Mouse (Mus musculus): ENCODE data around the gene Nnat. TPM values are rescaled to one million over a fixed set of nuclear protein-coding genes. Genes with fewer than 3 reads are reported as not detected.

Gene Nnat
- polyA plus RNA-seq (2014; fragmentation: Nextera tagmentation; extraction: Ambion mirVana): 2,785 and 3,035 TPM in 2 replicates

- Histone ChIP-seq H3K27ac (ENCODE audit: low read depth, low read length) (peak within 1 kb of the TSS; percentile 84), H3K4me2 (ENCODE audit: low read depth, low read length, severe bottlenecking) (peak within 1 kb of the TSS; percentile 63), H3K4me1 (replicated peaks; ENCODE audit: control insufficient read depth, insufficient read depth, low read length) (peaks cover 5% of the 10 kb centered on the region; the same call in 1 of the 2 replicates), H3K4me3 (ENCODE audit: low read depth, low read length) (peak within 1 kb of the TSS; percentile 61), H3K9ac (ENCODE audit: low read length) (peak within 1 kb of the TSS; percentile 89), H3K36me3 (ENCODE audit: control insufficient read depth, insufficient read depth, low read length) (peaks cover 29% of the 10 kb centered on the region), H3K27me3 (ENCODE audit: control insufficient read depth, insufficient read depth, low read length) (no peaks in the 10 kb centered on the region), H3K9me3 (ENCODE audit: control insufficient read depth, low read length) (peaks cover 26% of the 10 kb centered on the region)
- WGBS: 58% methylated on average over 27 of the region's 27 CpGs
- DNase-seq (ENCODE audit: low spot score) (peak; percentile 94), ATAC-seq (replicated peaks; ENCODE audit: low FRiP score) (peak; percentile 74)
Observed at GRCm38 (mm10) chr2:157559858-157560257, at the start of gene Nnat. Gene Nnat, plus strand, starts transcription at chr2:157560078.

DNA sequence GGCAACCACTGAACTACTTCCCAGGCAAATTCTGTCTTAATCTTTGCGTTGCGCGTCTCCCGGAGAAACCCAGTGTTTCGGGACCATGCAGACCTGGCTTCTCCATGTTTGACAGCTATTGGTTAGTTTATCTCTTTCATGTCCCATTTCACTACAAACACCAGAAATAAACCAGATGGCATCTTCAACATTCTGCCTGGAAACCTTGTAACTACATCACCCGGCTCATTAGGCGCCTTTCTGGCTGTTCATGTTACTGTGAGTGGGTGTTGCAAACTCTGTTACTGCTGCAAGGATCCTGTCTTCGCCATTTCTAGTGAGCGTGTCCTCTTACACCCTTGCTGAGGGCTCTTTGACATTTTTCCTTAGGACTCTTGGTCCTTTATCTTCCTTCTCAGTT lies 47.0 kb upstream of the Nnat start:
- no peak overlapping the region for H3K27ac ChIP-seq (ENCODE audit: low read depth, low read length)
- DNase-seq (ENCODE audit: low spot score): no peak
- H3K4me2 ChIP-seq (ENCODE audit: low read depth, low read length, severe bottlenecking): no peak overlapping the region
- H3K27me3 ChIP-seq (ENCODE audit: control insufficient read depth, insufficient read depth, low read length): 0 out of 2 replicates have a peak, but pooled peaks cover 2% of the 10 kb centered on the region
- no peak overlapping the region for H3K9ac ChIP-seq (ENCODE audit: low read length)
- WGBS: 95% methylated on average over 9 of the region's 9 CpGs
- no peaks in the 10 kb centered on the region for H3K36me3 ChIP-seq (ENCODE audit: control insufficient read depth, insufficient read depth, low read length)
- no peaks in the 10 kb centered on the region for H3K9me3 ChIP-seq (ENCODE audit: control insufficient read depth, low read length)
- H3K4me3 ChIP-seq (ENCODE audit: low read depth, low read length): no peak overlapping the region
- H3K4me1 ChIP-seq (replicated peaks; ENCODE audit: control insufficient read depth, insufficient read depth, low read length): peaks cover 22% of the 10 kb centered on the region
- no peak for ATAC-seq (replicated peaks; ENCODE audit: low FRiP score)

DNA sequence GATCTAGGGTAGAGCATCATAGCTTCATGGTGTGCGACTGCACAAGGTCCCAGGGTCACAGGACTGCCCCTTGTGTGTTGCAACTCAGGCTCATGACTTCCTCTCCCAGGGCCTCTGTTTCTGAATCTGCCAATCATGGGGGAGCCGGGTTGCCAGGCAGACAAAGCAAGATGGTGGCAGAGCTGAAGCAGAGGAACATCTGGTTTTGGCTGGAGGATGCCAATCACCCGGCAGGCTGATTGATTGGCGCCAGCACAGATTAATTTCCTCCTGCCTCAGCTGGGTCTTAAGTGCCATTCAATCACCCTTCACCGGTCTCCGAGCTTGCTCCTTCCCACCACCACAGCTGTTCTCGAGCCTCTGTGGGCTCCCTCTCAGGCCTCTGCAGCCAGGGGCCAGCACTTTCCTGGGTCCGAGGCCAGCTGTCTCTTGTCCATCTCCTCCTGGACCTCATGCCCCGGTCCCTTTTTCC lies 46.1 kb upstream of the Nnat start:
- no peaks in the 10 kb centered on the region for H3K9me3 ChIP-seq (ENCODE audit: control insufficient read depth, low read length)
- peaks cover 20% of the 10 kb centered on the region for H3K4me1 ChIP-seq (replicated peaks; ENCODE audit: control insufficient read depth, insufficient read depth, low read length)
- H3K27ac ChIP-seq (ENCODE audit: low read depth, low read length): peak overlapping the region; percentile 79
- H3K36me3 ChIP-seq (ENCODE audit: control insufficient read depth, insufficient read depth, low read length): no peaks in the 10 kb centered on the region
- ATAC-seq (replicated peaks; ENCODE audit: low FRiP score) (no peak), DNase-seq (ENCODE audit: low spot score) (no peak)
- no peak overlapping the region for H3K4me3 ChIP-seq (ENCODE audit: low read depth, low read length)
- 18% methylated on average over 9 of the region's 9 CpGs for WGBS
- H3K4me2 ChIP-seq (ENCODE audit: low read depth, low read length, severe bottlenecking): no peak overlapping the region
- no peak overlapping the region for H3K9ac ChIP-seq (ENCODE audit: low read length)
- H3K27me3 ChIP-seq (ENCODE audit: control insufficient read depth, insufficient read depth, low read length): 0 out of 2 replicates have a peak, but pooled peaks cover 2% of the 10 kb centered on the region

DNA sequence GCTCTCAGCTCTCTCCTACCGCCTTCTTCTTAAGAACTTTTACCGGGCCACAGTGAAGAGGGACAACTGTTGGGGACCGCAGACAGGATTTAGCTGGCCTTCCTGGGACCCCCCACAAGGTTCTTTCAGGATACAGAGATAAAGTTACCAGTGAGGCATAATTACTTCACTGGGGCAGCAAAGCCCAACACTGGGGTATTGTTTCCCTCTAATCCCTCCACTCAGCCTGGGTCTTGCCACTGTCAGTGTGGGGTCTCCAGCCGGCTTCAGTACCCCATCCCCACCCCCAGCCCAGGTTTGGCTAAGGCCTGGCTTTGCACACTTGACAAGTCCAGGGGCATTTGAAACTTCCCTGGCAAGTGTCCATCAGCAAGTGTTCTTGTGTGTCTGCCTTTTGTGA lies 45.5 kb upstream of the Nnat start:
- no peak overlapping the region for H3K4me3 ChIP-seq (ENCODE audit: low read depth, low read length)
- peaks cover 20% of the 10 kb centered on the region for H3K4me1 ChIP-seq (replicated peaks; ENCODE audit: control insufficient read depth, insufficient read depth, low read length)

DNA sequence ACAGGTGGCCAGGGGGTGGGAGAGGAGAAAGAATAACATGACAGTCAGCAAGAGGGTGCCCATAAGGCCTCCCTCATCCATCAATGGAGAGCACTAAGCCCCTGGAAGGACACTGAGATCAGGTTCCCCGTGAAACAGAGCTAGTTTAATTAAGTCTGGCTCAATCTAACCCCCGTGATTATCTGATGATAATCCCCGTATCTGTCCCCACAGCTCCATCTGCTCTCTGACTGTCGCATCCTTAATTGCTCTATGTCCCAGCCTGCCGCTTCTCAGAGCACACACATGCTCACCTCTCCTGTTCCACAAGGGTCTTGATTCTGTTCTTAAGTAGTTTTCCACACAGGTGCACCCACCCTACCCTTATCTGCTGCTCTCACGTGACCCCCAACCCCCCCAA lies 42.4 kb upstream of the Nnat start:
- 44% methylated on average over 6 of the region's 6 CpGs for WGBS
- Histone ChIP-seq H3K4me2 (ENCODE audit: low read depth, low read length, severe bottlenecking) (no peak overlapping the region), H3K9ac (ENCODE audit: low read length) (no peak overlapping the region), H3K27me3 (ENCODE audit: control insufficient read depth, insufficient read depth, low read length) (0 out of 2 replicates have a peak, but pooled peaks cover 2% of the 10 kb centered on the region), H3K9me3 (ENCODE audit: control insufficient read depth, low read length) (no peaks in the 10 kb centered on the region), H3K4me1 (replicated peaks; ENCODE audit: control insufficient read depth, insufficient read depth, low read length) (peaks cover 22% of the 10 kb centered on the region), H3K36me3 (ENCODE audit: control insufficient read depth, insufficient read depth, low read length) (no peaks in the 10 kb centered on the region), H3K4me3 (ENCODE audit: low read depth, low read length) (no peak overlapping the region), H3K27ac (ENCODE audit: low read depth, low read length) (no peak overlapping the region)
- ATAC-seq (replicated peaks; ENCODE audit: low FRiP score): no peak
- DNase-seq (ENCODE audit: low spot score): no peak

More for the DNA sequence above, 45.5 kb upstream of the Nnat start:
- DNase-seq (ENCODE audit: low spot score): no peak
- H3K9ac ChIP-seq (ENCODE audit: low read length): peak overlapping the region; percentile 16; the same call in 1 of the 2 replicates
- peak overlapping the region; percentile 79 for H3K27ac ChIP-seq (ENCODE audit: low read depth, low read length)
- no peaks in the 10 kb centered on the region for H3K36me3 ChIP-seq (ENCODE audit: control insufficient read depth, insufficient read depth, low read length)
- peak; percentile 62 for ATAC-seq (replicated peaks; ENCODE audit: low FRiP score)
- H3K27me3 ChIP-seq (ENCODE audit: control insufficient read depth, insufficient read depth, low read length): 0 out of 2 replicates have a peak, but pooled peaks cover 2% of the 10 kb centered on the region
- WGBS: 1% methylated on average over 4 of the region's 4 CpGs
- H3K9me3 ChIP-seq (ENCODE audit: control insufficient read depth, low read length): no peaks in the 10 kb centered on the region
- H3K4me2 ChIP-seq (ENCODE audit: low read depth, low read length, severe bottlenecking): no peak overlapping the region

DNA sequence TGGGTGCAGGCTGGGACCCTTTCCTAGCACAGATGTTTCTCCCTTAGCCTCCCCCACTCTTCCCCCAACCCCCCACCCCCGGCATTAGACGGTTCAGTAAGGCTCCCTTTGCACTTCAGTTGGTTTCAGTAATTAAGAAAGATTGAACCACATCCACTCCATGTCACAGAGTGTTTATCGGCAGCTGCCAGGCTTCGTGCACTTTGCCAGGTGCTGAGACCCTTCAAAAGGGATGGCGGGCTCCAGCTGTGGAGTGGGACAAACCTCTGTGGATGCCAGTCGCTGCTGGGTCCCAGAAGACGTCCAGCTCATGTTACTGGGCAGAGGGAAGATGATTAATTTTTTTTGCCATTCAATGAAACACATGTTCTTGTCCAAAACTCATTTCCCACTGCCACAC lies 41.4 kb upstream of the Nnat start:
- no peak overlapping the region for H3K27ac ChIP-seq (ENCODE audit: low read depth, low read length)

GRCm38 (mm10) chr2:157519452-157519851 lies 40.4 kb upstream of the Nnat start:
- Histone ChIP-seq H3K4me2 (ENCODE audit: low read depth, low read length, severe bottlenecking) (no peak overlapping the region), H3K36me3 (ENCODE audit: control insufficient read depth, insufficient read depth, low read length) (no peaks in the 10 kb centered on the region), H3K4me1 (replicated peaks; ENCODE audit: control insufficient read depth, insufficient read depth, low read length) (peaks cover 14% of the 10 kb centered on the region; the same call in 1 of the 2 replicates), H3K27me3 (ENCODE audit: control insufficient read depth, insufficient read depth, low read length) (no peaks in the 10 kb centered on the region), H3K9ac (ENCODE audit: low read length) (no peak overlapping the region), H3K27ac (ENCODE audit: low read depth, low read length) (no peak overlapping the region), H3K9me3 (ENCODE audit: control insufficient read depth, low read length) (no peaks in the 10 kb centered on the region), H3K4me3 (ENCODE audit: low read depth, low read length) (no peak overlapping the region)
- ATAC-seq (replicated peaks; ENCODE audit: low FRiP score) (no peak), DNase-seq (ENCODE audit: low spot score) (no peak)
- WGBS: 68% methylated on average over 6 of the region's 6 CpGs

More for the DNA sequence above, 41.4 kb upstream of the Nnat start:
- Histone ChIP-seq H3K27me3 (ENCODE audit: control insufficient read depth, insufficient read depth, low read length) (no peaks in the 10 kb centered on the region), H3K4me3 (ENCODE audit: low read depth, low read length) (no peak overlapping the region), H3K4me1 (replicated peaks; ENCODE audit: control insufficient read depth, insufficient read depth, low read length) (peaks cover 22% of the 10 kb centered on the region), H3K9me3 (ENCODE audit: control insufficient read depth, low read length) (no peaks in the 10 kb centered on the region), H3K4me2 (ENCODE audit: low read depth, low read length, severe bottlenecking) (no peak overlapping the region), H3K36me3 (ENCODE audit: control insufficient read depth, insufficient read depth, low read length) (no peaks in the 10 kb centered on the region), H3K9ac (ENCODE audit: low read length) (no peak overlapping the region)
- DNase-seq (ENCODE audit: low spot score): no peak
- 55% methylated on average over 7 of the region's 7 CpGs for WGBS
- no peak for ATAC-seq (replicated peaks; ENCODE audit: low FRiP score)

DNA sequence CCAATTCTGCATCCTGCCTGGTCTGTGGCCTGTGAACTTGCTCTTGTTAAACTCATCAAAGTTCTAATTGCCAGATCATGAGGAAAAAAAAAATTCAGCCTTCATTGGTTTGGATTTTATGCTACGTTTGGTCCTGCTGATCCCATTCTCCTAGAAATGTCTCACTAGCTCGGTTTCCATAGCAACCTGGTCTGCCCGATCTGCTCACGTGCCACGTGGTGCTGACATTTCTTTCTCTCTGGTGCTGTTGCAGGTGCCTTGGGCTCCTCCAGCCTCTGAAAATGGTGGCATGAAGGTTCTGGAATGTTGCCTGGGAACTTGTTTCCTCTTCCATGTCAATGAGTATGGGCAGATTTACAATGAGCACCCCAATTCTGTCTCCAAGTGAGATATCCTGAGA lies 39.4 kb upstream of the Nnat start:
- H3K9me3 ChIP-seq (ENCODE audit: control insufficient read depth, low read length): no peaks in the 10 kb centered on the region
- no peak for ATAC-seq (replicated peaks; ENCODE audit: low FRiP score)
- no peak overlapping the region for H3K4me3 ChIP-seq (ENCODE audit: low read depth, low read length)
- H3K36me3 ChIP-seq (ENCODE audit: control insufficient read depth, insufficient read depth, low read length): no peaks in the 10 kb centered on the region
- H3K9ac ChIP-seq (ENCODE audit: low read length): no peak overlapping the region
- no peak overlapping the region for H3K27ac ChIP-seq (ENCODE audit: low read depth, low read length)
- WGBS: 20% methylated on average over 5 of the region's 5 CpGs
- DNase-seq (ENCODE audit: low spot score): no peak
- no peak overlapping the region for H3K4me2 ChIP-seq (ENCODE audit: low read depth, low read length, severe bottlenecking)
- H3K4me1 ChIP-seq (replicated peaks; ENCODE audit: control insufficient read depth, insufficient read depth, low read length): peaks cover 14% of the 10 kb centered on the region; the same call in 1 of the 2 replicates
- H3K27me3 ChIP-seq (ENCODE audit: control insufficient read depth, insufficient read depth, low read length): no peaks in the 10 kb centered on the region

GRCm38 (mm10) chr2:157522556-157522955 lies 37.3 kb upstream of the Nnat start:
- Histone ChIP-seq H3K9me3 (ENCODE audit: control insufficient read depth, low read length) (no peaks in the 10 kb centered on the region), H3K4me1 (replicated peaks; ENCODE audit: control insufficient read depth, insufficient read depth, low read length) (peaks cover 14% of the 10 kb centered on the region; the same call in 1 of the 2 replicates), H3K4me2 (ENCODE audit: low read depth, low read length, severe bottlenecking) (no peak overlapping the region), H3K36me3 (ENCODE audit: control insufficient read depth, insufficient read depth, low read length) (no peaks in the 10 kb centered on the region), H3K27ac (ENCODE audit: low read depth, low read length) (peak overlapping the region; percentile 9; the same call in 1 of the 2 replicates), H3K27me3 (ENCODE audit: control insufficient read depth, insufficient read depth, low read length) (no peaks in the 10 kb centered on the region), H3K9ac (ENCODE audit: low read length) (no peak overlapping the region), H3K4me3 (ENCODE audit: low read depth, low read length) (no peak overlapping the region)
- 0 out of 2 replicates have a peak, but pooled peaks have one; percentile 35 for ATAC-seq (replicated peaks; ENCODE audit: low FRiP score)
- DNase-seq (ENCODE audit: low spot score): no peak
- WGBS: 56% methylated on average over 3 of the region's 3 CpGs

All from forebrain, embryonic 11.5 days (tissue).